In genomic region chr11:72944996-72945793, GRCm38 (mm10) we compare ENCODE assay signal across 10 mouse cellular contexts. TPM values are rescaled to one million over a fixed set of nuclear protein-coding genes. Genes with fewer than 3 reads are reported as not detected.
DNase-seq lines count a peak whose midpoint lies in the region; ATAC-seq and TF ChIP-seq lines count a peak whose summit lies in the region.
"Had no signal": no experiment of that assay in that cellular context is flagged by ENCODE, and none has a peak within 500 bp of the region (broad histone marks: within the 10 kb centered on the region; RNA-seq: fewer than 3 reads in every experiment).

No protein-coding gene starts in this region.

- H3K4me2 ChIP-seq in heart, postnatal 0 days (ENCODE audit: low read depth, low read length): no peak overlapping the region

- H3K27me3 ChIP-seq in MEL (ENCODE audit: control insufficient read depth in 1 of 2, insufficient read depth in 2 of 2, low read length in 2 of 2): no peaks in the 10 kb centered on the region
- H3K27me3 ChIP-seq in heart, postnatal 0 days (ENCODE audit: control insufficient read depth, insufficient read depth, low read length): no peaks in the 10 kb centered on the region

- peak overlapping the region; percentile 27; the same call in 1 of the 2 replicates for H3K27ac ChIP-seq in MEL (ENCODE audit: control insufficient read depth, low read depth, low read length)
- peak overlapping the region; percentile 79 for H3K27ac ChIP-seq in heart, postnatal 0 days (ENCODE audit: low read depth)

- no peak for TF ChIP-seq RAD21 in MEL (IDR thresholded peaks at IDR 0.05; ENCODE audit: low read depth, low read length)

- no peak overlapping the region for H3K4me3 ChIP-seq in MEL (ENCODE audit: control insufficient read depth in 1 of 2, insufficient read depth in 1 of 2, low read depth in 2 of 2, low read length in 2 of 2)
- H3K4me3 ChIP-seq in heart, postnatal 0 days (ENCODE audit: low read depth, low read length): no peak overlapping the region

- TF ChIP-seq EP300 in MEL (IDR thresholded peaks at IDR 0.05; ENCODE audit: low read depth in 1 of 2, low read length in 2 of 2): no peak
- TF ChIP-seq EP300 in heart, postnatal 0 days (IDR thresholded peaks at IDR 0.05; ENCODE audit: low read depth): no peak

- WGBS in heart, postnatal 0 days: 53% methylated on average over 7 of the region's 7 CpGs

- intact Hi-C loops in heart, postnatal 25 days (cut with DNase I): no loop called here

- TF ChIP-seq CTCF in MEL (IDR thresholded peaks at IDR 0.05 in 2 of 3, conservative IDR thresholded peaks at IDR 0.05 in 1 of 3; ENCODE audit: control insufficient read depth in 1 of 3, insufficient read depth in 1 of 3, low read depth in 2 of 3, low read length in 3 of 3, poor library complexity in 1 of 3, severe bottlenecking in 1 of 3): no peak
- TF ChIP-seq CTCF in heart, postnatal 0 days (IDR thresholded peaks at IDR 0.05; ENCODE audit: low read depth): no peak

- H3K9ac ChIP-seq in MEL (ENCODE audit: control insufficient read depth, low read depth, low read length, poor library complexity, severe bottlenecking): no peak overlapping the region
- no peak overlapping the region for H3K9ac ChIP-seq in heart, postnatal 0 days (replicated peaks; ENCODE audit: low read depth, low read length)

- H3K4me1 ChIP-seq in MEL (ENCODE audit: control insufficient read depth in 1 of 2, insufficient read depth in 2 of 2, low read length in 2 of 2): peaks cover 3 to 39% of the 10 kb centered on the region in 2 experiments; a peak in 3 of 4 replicates
- peaks cover 21% of the 10 kb centered on the region for H3K4me1 ChIP-seq in heart, postnatal 0 days (ENCODE audit: control insufficient read depth, insufficient read depth)

- H3K9me3 ChIP-seq in MEL (replicated peaks; ENCODE audit: insufficient read depth, low read length): no peaks in the 10 kb centered on the region
- H3K9me3 ChIP-seq in heart, postnatal 0 days (replicated peaks; ENCODE audit: control insufficient read depth, low read length): no peaks in the 10 kb centered on the region

- peak; percentile 37 to 63 for DNase-seq in heart, adult 18-20 months
- DNase-seq in heart, postnatal 25 days (ENCODE audit: low spot score): no peak
- no peak for DNase-seq in MEL (ENCODE audit: low read depth, low spot score)
- DNase-seq in heart, postnatal 0 days (ENCODE audit: low spot score): no peak
- peak; percentile 43 to 60 for DNase-seq in kidney, postnatal 4 days
- DNase-seq in left cerebral cortex, adult 11 months (ENCODE audit: low spot score): no peak
- DNase-seq in gastrocnemius, postnatal 4 days (ENCODE audit: low spot score in 2 of 2): no peak
- DNase-seq in gastrocnemius, adult 8-10 months (ENCODE audit: low spot score in 2 of 2): no peak
- DNase-seq: cerebellum, adult 9-11 months had no signal

- H3K36me3 ChIP-seq in MEL (ENCODE audit: control insufficient read depth in 1 of 2, insufficient read depth in 2 of 2, low read length in 2 of 2): peaks cover 0 to 12% of the 10 kb centered on the region in 2 experiments; a peak in 2 of 4 replicates
- no peaks in the 10 kb centered on the region for H3K36me3 ChIP-seq in heart, postnatal 0 days (replicated peaks; ENCODE audit: control insufficient read depth, insufficient read depth, low read length)

- TF ChIP-seq POLR2A in MEL (IDR thresholded peaks at IDR 0.05; ENCODE audit: control insufficient read depth in 1 of 2, insufficient read depth in 1 of 2, low read depth in 1 of 2, low read length in 2 of 2, poor library complexity in 1 of 2): no peak

- no peaks in the 10 kb centered on the region for H3K79me2 ChIP-seq in MEL (ENCODE audit: control insufficient read depth, insufficient read depth, low read length, poor library complexity)

- ATAC-seq in heart, postnatal 0 days (ENCODE audit: insufficient read depth, low read depth): no peak
- ATAC-seq: CD4-positive, CD25-positive, alpha-beta regulatory T cell, adult 4 months had no signal

TF ChIP-seq in MEL, 35 proteins besides CTCF, POLR2A, EP300 and RAD21:
- TF ChIP-seq SMC3 (IDR thresholded peaks at IDR 0.05; ENCODE audit: low read depth, low read length): no peak

RNA-seq across cellular contexts. Expression of gene Atp2a3, which starts 15.8 kb away (rescaled TPM):
- total RNA-seq in heart, adult 18-20 months (2021): 10 to 100 TPM in 1 of 2 experiments, 1 to 10 TPM in 1; 8.6 to 15.8 TPM
- 10 to 100 TPM; 11.5 to 12.2 TPM for total RNA-seq in heart, postnatal 25 days (2021)
- total RNA-seq in MEL (2012; rRNA removed): 10.7 and 16.4 TPM in 2 replicates
- polyA plus RNA-seq in MEL (2012; ENCODE audit: insufficient read depth in 1 of 2, insufficient read length in 2 of 2, low read depth in 1 of 2, low replicate concordance in 2 of 2, missing spikeins in 1 of 2): 10 to 100 TPM in 1 of 2 experiments, not detected in 1; 49.9 TPM
- 3.8 and 9.7 TPM in 2 replicates for total RNA-seq in heart, postnatal 0 days (2014; rRNA removed; ENCODE audit: low replicate concordance)
- polyA plus RNA-seq in heart, postnatal 0 days (2015; fragmentation: Nextera tagmentation; extraction: Ambion mirVana): 2.6 and 3.1 TPM in 2 replicates
- 10 to 100 TPM; 19.0 to 24.8 TPM for total RNA-seq in gastrocnemius, postnatal 4 days (2021)
- 1 to 10 TPM; 3.4 to 6.6 (median 4.9) TPM for total RNA-seq in gastrocnemius, adult 8-10 months (2022)

RNA-seq across cellular contexts. Expression of gene P2rx1, which starts 53.7 kb away (rescaled TPM):
- under 1 TPM; 0.25 to 0.28 TPM for total RNA-seq in heart, adult 18-20 months (2021)
- total RNA-seq in heart, postnatal 25 days (2021): under 1 TPM; 0.29 to 0.50 TPM
- 3.0 and 3.1 TPM in 2 replicates for total RNA-seq in MEL (2012; rRNA removed)
- polyA plus RNA-seq in MEL (2012; ENCODE audit: insufficient read depth in 1 of 2, insufficient read length in 2 of 2, low read depth in 1 of 2, low replicate concordance in 2 of 2, missing spikeins in 1 of 2): 1 to 10 TPM in 1 of 2 experiments, not detected in 1; 8.1 TPM
- 1.4 and 24.8 TPM in 2 replicates for total RNA-seq in heart, postnatal 0 days (2014; rRNA removed; ENCODE audit: low replicate concordance)
- 0.71 and 1.0 TPM in 2 replicates for polyA plus RNA-seq in heart, postnatal 0 days (2015; fragmentation: Nextera tagmentation; extraction: Ambion mirVana)
- 1 to 10 TPM; 2.3 to 3.1 TPM for total RNA-seq in gastrocnemius, postnatal 4 days (2021)
- under 1 TPM; 0.24 to 0.52 (median 0.34) TPM for total RNA-seq in gastrocnemius, adult 8-10 months (2022)

Comparison
In these comparisons a context has a peak if more than half of its experiments do, and no peak if none do; other contexts are left out.
1. DNase-seq: peak in heart, adult 18-20 months (2 of 2) and kidney, postnatal 4 days (2 of 2); none in heart, postnatal 25 days (single experiment), MEL (single experiment), heart, postnatal 0 days (single experiment), left cerebral cortex, adult 11 months (single experiment), gastrocnemius, postnatal 4 days (0 of 2) and gastrocnemius, adult 8-10 months (0 of 2).